In genomic region chr13:54562562-54562961, GRCm38 (mm10) we compare ENCODE assay signal across 23 mouse cellular contexts. TPM values are rescaled to one million over a fixed set of nuclear protein-coding genes. Genes with fewer than 3 reads are reported as not detected.
DNase-seq lines count a peak whose midpoint lies in the region; ATAC-seq and TF ChIP-seq lines count a peak whose summit lies in the region.
"Had no signal": no experiment of that assay in that cellular context is flagged by ENCODE, and none has a peak within 500 bp of the region (broad histone marks: within the 10 kb centered on the region; RNA-seq: fewer than 3 reads in every experiment).

No protein-coding gene starts in this region.

- TF ChIP-seq CTCF in kidney, adult 2 months (conservative IDR thresholded peaks at IDR 0.05; ENCODE audit: insufficient read depth, insufficient read length, low read depth, low read length) = no peak

- no peaks in the 10 kb centered on the region for H3K27me3 ChIP-seq in hindbrain, embryonic 13.5 days
- no peaks in the 10 kb centered on the region for H3K27me3 ChIP-seq in hindbrain, embryonic 16.5 days (replicated peaks; ENCODE audit: control insufficient read depth, insufficient read depth, low read length)
- no peaks in the 10 kb centered on the region for H3K27me3 ChIP-seq in kidney, adult 2 months (replicated peaks; ENCODE audit: control insufficient read depth, insufficient read depth, low read length)
- H3K27me3 ChIP-seq: embryonic facial prominence, embryonic 13.5 days; heart, embryonic 13.5 days had no signal

- H3K4me3 ChIP-seq in hindbrain, embryonic 13.5 days = no peak overlapping the region
- H3K4me3 ChIP-seq in hindbrain, embryonic 16.5 days (ENCODE audit: low read length) = no peak overlapping the region
- no peak overlapping the region for H3K4me3 ChIP-seq in kidney, adult 2 months (ENCODE audit: insufficient read depth, low read depth, low read length)
- H3K4me3 ChIP-seq: embryonic facial prominence, embryonic 13.5 days; heart, embryonic 13.5 days; layer of hippocampus, adult 2 months had no signal

- no peak overlapping the region for H3K4me2 ChIP-seq in hindbrain, embryonic 13.5 days
- H3K4me2 ChIP-seq in hindbrain, embryonic 16.5 days (ENCODE audit: low read length) = no peak overlapping the region
- H3K4me2 ChIP-seq: embryonic facial prominence, embryonic 13.5 days; heart, embryonic 13.5 days; liver, embryonic 11.5 days; lung, embryonic 14.5 days had no signal

- WGBS in hindbrain, embryonic 13.5 days = 83% methylated on average over 7 of the region's 7 CpGs
- WGBS in hindbrain, embryonic 16.5 days = 76% methylated on average over 7 of the region's 7 CpGs
- 30% methylated on average over 7 of the region's 7 CpGs for WGBS in kidney, adult 2 months

- H3K27ac ChIP-seq in hindbrain, embryonic 13.5 days = no peak overlapping the region
- no peak overlapping the region for H3K27ac ChIP-seq in hindbrain, embryonic 16.5 days (ENCODE audit: low read depth, low read length)
- H3K27ac ChIP-seq in kidney, adult 2 months (ENCODE audit: insufficient read depth, low read depth, low read length) = peak overlapping the region; percentile 82
- H3K27ac ChIP-seq: embryonic facial prominence, embryonic 13.5 days; heart, embryonic 13.5 days; layer of hippocampus, adult 2 months; stomach, postnatal 0 days had no signal

- H3K4me1 ChIP-seq in hindbrain, embryonic 13.5 days (replicated peaks) = peaks cover 19% of the 10 kb centered on the region
- H3K4me1 ChIP-seq in hindbrain, embryonic 16.5 days (ENCODE audit: control insufficient read depth, insufficient read depth, low read depth, low read length) = peaks cover 13% of the 10 kb centered on the region
- peaks cover 36% of the 10 kb centered on the region for H3K4me1 ChIP-seq in kidney, adult 2 months (ENCODE audit: control insufficient read depth, insufficient read depth, low read length)

- peaks cover 57% of the 10 kb centered on the region for H3K36me3 ChIP-seq in hindbrain, embryonic 13.5 days
- H3K36me3 ChIP-seq in hindbrain, embryonic 16.5 days (ENCODE audit: control insufficient read depth, insufficient read depth, low read length) = peaks cover 38% of the 10 kb centered on the region
- H3K36me3 ChIP-seq in kidney, adult 2 months (ENCODE audit: control insufficient read depth, insufficient read depth, low read length) = peaks cover 16% of the 10 kb centered on the region; the same call in 1 of the 2 replicates

- TF ChIP-seq POLR2A in kidney, adult 2 months (IDR thresholded peaks at IDR 0.05; ENCODE audit: low read depth, low read length) = peak; percentile 26

- H3K9ac ChIP-seq in hindbrain, embryonic 13.5 days = peak overlapping the region; percentile 1; the same call in 1 of the 2 replicates
- H3K9ac ChIP-seq in hindbrain, embryonic 16.5 days (ENCODE audit: low read depth, low read length) = no peak overlapping the region
- H3K9ac ChIP-seq: embryonic facial prominence, embryonic 13.5 days; heart, embryonic 13.5 days; lung, embryonic 14.5 days had no signal

- ATAC-seq in hindbrain, embryonic 13.5 days (ENCODE audit: low FRiP score) = no peak
- ATAC-seq in hindbrain, embryonic 16.5 days = no peak
- ATAC-seq: CD4-positive, CD25-positive, alpha-beta regulatory T cell, adult 4 months; midbrain, embryonic 16.5 days had no signal

- intact Hi-C loops in heart, postnatal 36 days (cut with DNase I) = loop anchor here (5.0 to 10.0 kb wide), 3 partner anchors 95 to 258 kb away; partner anchors contain the start of gene Thoc3

- H3K9me3 ChIP-seq in hindbrain, embryonic 13.5 days = no peaks in the 10 kb centered on the region
- no peaks in the 10 kb centered on the region for H3K9me3 ChIP-seq in hindbrain, embryonic 16.5 days (ENCODE audit: control insufficient read depth, low read length)
- H3K9me3 ChIP-seq: embryonic facial prominence, embryonic 13.5 days; G1E; heart, embryonic 13.5 days had no signal

- DNase-seq in adipocyte (ENCODE audit: low spot score) = peak; percentile 28
- peak; percentile 97 for DNase-seq in kidney, adult 2 months
- peak; percentile 80 to 96 for DNase-seq in kidney, postnatal 25 days
- no peak for DNase-seq in retina, embryonic 14.5 days (ENCODE audit: low spot score)
- DNase-seq in heart, postnatal 36 days = no peak
- DNase-seq in yolk sac, embryonic 10.5 days (ENCODE audit: low spot score) = no peak
- DNase-seq: adrenal gland, adult 8-10 months; cerebellum, adult 8-10 months; gastrocnemius, postnatal 36 days; left cerebral cortex, postnatal 4 days; lung, embryonic 14.5 days; right cerebral cortex, postnatal 14 days; thymus, postnatal 14 days had no signal

RNA-seq across cellular contexts. Expression of gene 4833439L19Rik, which starts 2.7 kb away (rescaled TPM):
- 239 and 245 TPM in 2 replicates for polyA plus RNA-seq in hindbrain, embryonic 13.5 days (2015; fragmentation: Nextera tagmentation; extraction: Ambion mirVana)
- polyA plus RNA-seq in hindbrain, embryonic 16.5 days (2015; fragmentation: Nextera tagmentation; extraction: Ambion mirVana) = 268 and 272 TPM in 2 replicates
- polyA plus RNA-seq in kidney, adult 2 months (2012; rRNA removed) = 701 and 716 TPM in 2 replicates
- total RNA-seq in heart, postnatal 36 days (2021) = 10 to 100 TPM; 91.5 TPM

RNA-seq across cellular contexts. Expression of gene Arl10, which starts 12.3 kb away (rescaled TPM):
- polyA plus RNA-seq in hindbrain, embryonic 13.5 days (2015; fragmentation: Nextera tagmentation; extraction: Ambion mirVana) = 76.2 and 77.7 TPM in 2 replicates
- 96.9 and 100 TPM in 2 replicates for polyA plus RNA-seq in hindbrain, embryonic 16.5 days (2015; fragmentation: Nextera tagmentation; extraction: Ambion mirVana)
- 20.1 and 23.3 TPM in 2 replicates for polyA plus RNA-seq in kidney, adult 2 months (2012; rRNA removed)
- 1 to 10 TPM; 6.8 to 7.3 TPM for total RNA-seq in heart, postnatal 36 days (2021)

RNA-seq across cellular contexts. Expression of gene Nop16, which starts 27.3 kb away (rescaled TPM):
- polyA plus RNA-seq in hindbrain, embryonic 13.5 days (2015; fragmentation: Nextera tagmentation; extraction: Ambion mirVana) = 53.0 and 53.1 TPM in 2 replicates
- 64.7 and 69.1 TPM in 2 replicates for polyA plus RNA-seq in hindbrain, embryonic 16.5 days (2015; fragmentation: Nextera tagmentation; extraction: Ambion mirVana)
- polyA plus RNA-seq in kidney, adult 2 months (2012; rRNA removed) = 13.7 and 19.0 TPM in 2 replicates
- total RNA-seq in heart, postnatal 36 days (2021) = 10 to 100 TPM; 16.5 to 17.3 TPM

RNA-seq across cellular contexts. Expression of gene Higd2a, which starts 27.4 kb away (rescaled TPM):
- 232 and 248 TPM in 2 replicates for polyA plus RNA-seq in hindbrain, embryonic 13.5 days (2015; fragmentation: Nextera tagmentation; extraction: Ambion mirVana)
- polyA plus RNA-seq in hindbrain, embryonic 16.5 days (2015; fragmentation: Nextera tagmentation; extraction: Ambion mirVana) = 253 and 288 TPM in 2 replicates
- 365 and 419 TPM in 2 replicates for polyA plus RNA-seq in kidney, adult 2 months (2012; rRNA removed)
- 100 to 1,000 TPM; 194 to 196 TPM for total RNA-seq in heart, postnatal 36 days (2021)

RNA-seq across cellular contexts. Expression of gene Cltb, which starts 48.6 kb away (rescaled TPM):
- 132 and 135 TPM in 2 replicates for polyA plus RNA-seq in hindbrain, embryonic 13.5 days (2015; fragmentation: Nextera tagmentation; extraction: Ambion mirVana)
- 244 and 276 TPM in 2 replicates for polyA plus RNA-seq in hindbrain, embryonic 16.5 days (2015; fragmentation: Nextera tagmentation; extraction: Ambion mirVana)
- 102 and 119 TPM in 2 replicates for polyA plus RNA-seq in kidney, adult 2 months (2012; rRNA removed)
- 100 to 1,000 TPM in 1 of 2 experiments, 10 to 100 TPM in 1; 97.1 to 104 TPM for total RNA-seq in heart, postnatal 36 days (2021)

Comparison
In these comparisons a context has a peak if more than half of its experiments do, and no peak if none do; other contexts are left out.
1. DNase-seq: peak in adipocyte (single experiment), kidney, adult 2 months (single experiment) and kidney, postnatal 25 days (2 of 2); none in retina, embryonic 14.5 days (single experiment), heart, postnatal 36 days (0 of 2) and yolk sac, embryonic 10.5 days (single experiment).